Mouse (Mus musculus): ENCODE data around the gene Hlcs. TPM values are rescaled to one million over a fixed set of nuclear protein-coding genes. Genes with fewer than 3 reads are reported as not detected.

The Hlcs gene
- polyA plus RNA-seq, 1 experiment from 2014 or later = 5.6 TPM

GRCm38 (mm10) chr16:94081996-94082708 is 231.2 kb downstream of the Hlcs start:
- DNase-seq (ENCODE audit: low spot score) = no peak

DNA sequence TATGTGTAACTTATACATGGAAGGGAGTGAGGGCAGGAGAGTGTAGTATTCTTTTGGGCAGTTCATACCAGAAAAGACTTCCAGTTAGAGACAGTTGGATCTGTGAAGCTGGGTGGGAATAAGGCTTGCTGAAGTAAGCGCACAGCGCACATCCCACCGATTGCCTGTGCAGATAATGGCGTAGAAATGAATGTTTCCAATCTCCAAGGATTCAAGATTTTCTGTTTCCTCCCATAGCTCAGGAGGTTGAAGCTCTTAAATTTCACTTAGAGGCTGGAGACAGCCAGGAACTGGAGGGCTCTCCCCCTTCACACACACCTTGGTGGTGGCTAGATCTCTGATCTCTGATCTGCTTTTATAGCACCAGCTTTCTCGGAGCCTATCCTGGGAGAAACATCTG is 231.8 kb downstream of the Hlcs start:
- DNase-seq (ENCODE audit: low spot score) = no peak

DNA sequence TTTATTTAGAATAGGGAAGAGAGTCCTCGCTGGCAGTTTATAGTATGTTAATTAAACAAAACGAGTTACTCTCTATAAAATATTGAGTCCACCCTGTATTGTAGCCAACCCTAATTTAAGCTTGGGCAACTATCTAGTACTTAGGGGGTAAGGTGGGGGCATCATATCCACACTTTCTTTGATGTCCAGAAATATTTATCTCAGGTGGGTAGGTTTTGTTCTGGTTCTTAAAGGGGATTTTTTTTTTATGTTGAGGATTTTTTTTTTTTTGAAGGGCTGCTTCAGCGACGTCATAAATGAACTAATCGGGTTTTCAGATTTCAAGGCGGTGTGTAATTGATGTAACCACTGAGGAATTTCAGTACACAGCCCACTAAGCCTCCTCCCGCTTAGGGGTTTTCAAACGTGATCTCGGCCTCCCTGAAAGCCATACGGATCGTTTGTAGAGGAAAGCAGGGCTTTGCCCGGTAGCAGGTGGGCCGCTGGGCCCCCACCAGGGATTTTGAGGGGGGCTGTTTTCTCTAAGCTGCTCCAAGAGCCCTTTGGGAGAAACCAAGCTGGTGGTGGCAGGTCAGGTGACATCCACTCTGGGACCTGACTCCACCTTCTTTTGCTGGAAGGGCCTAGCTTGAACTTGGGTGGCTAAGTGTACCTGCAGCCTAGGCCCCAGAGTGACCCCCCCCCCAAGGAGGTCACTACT is 233.4 kb downstream of the Hlcs start:
- no peak for DNase-seq (ENCODE audit: low spot score)

- no peak for DNase-seq (ENCODE audit: low spot score)
These were observed 234.1 kb downstream of the Hlcs start for GRCm38 (mm10) chr16:94079075-94079855.

Small RNAs within 50 kb of the gene (microRNA-seq; reads per million reads assigned to microRNA genes)
- not detected for gene Gm23062 (ENCODE audit: borderline number of aligned reads)

Other genes with a start within 250 kb of the Hlcs start
- 0.08 TPM in 1 of 2 replicates, not detected in the other for gene Sim2, start 228.6 kb downstream of the Hlcs start, polyA plus RNA-seq (2015; fragmentation: Nextera tagmentation; extraction: Ambion mirVana)
- 2.2 and 2.5 TPM in 2 replicates for gene Ripply3, start 14.8 kb upstream of the Hlcs start, polyA plus RNA-seq (2015; fragmentation: Nextera tagmentation; extraction: Ambion mirVana)
- 98.1 and 100 TPM in 2 replicates for gene Ttc3, start 57.0 kb upstream of the Hlcs start, polyA plus RNA-seq (2015; fragmentation: Nextera tagmentation; extraction: Ambion mirVana)
- 123 and 126 TPM in 2 replicates for gene Pigp, start 58.3 kb upstream of the Hlcs start, polyA plus RNA-seq (2015; fragmentation: Nextera tagmentation; extraction: Ambion mirVana)
- gene Vps26c, start 213.3 kb upstream of the Hlcs start, polyA plus RNA-seq (2015; fragmentation: Nextera tagmentation; extraction: Ambion mirVana) = 43.9 and 44.2 TPM in 2 replicates